Mouse (Mus musculus): ENCODE data around the gene Npr3. TPM values are rescaled to one million over a fixed set of nuclear protein-coding genes. Genes with fewer than 3 reads are reported as not detected.

Npr3 gene
- polyA plus RNA-seq, 1 experiment from 2014 or later: 11.0 TPM

GRCm38 (mm10) chr15:11794632-11795031, 112.5 kb downstream of the Npr3 start:
- 25% methylated on average over 2 of the region's 2 CpGs for WGBS
- no peak for DNase-seq (ENCODE audit: low spot score)
- no peak overlapping the region for H3K27ac ChIP-seq (ENCODE audit: low read depth)

More at GRCm38 (mm10) chr15:11794632-11795031, 112.5 kb downstream of the Npr3 start:
- Histone ChIP-seq H3K4me3 (ENCODE audit: low read depth, low read length) (no peak overlapping the region), H3K36me3 (ENCODE audit: control insufficient read depth, insufficient read depth, low read length) (no peaks in the 10 kb centered on the region), H3K9ac (ENCODE audit: low read length) (no peak overlapping the region), H3K4me2 (ENCODE audit: low read length) (no peak overlapping the region), H3K4me1 (replicated peaks; ENCODE audit: control insufficient read depth, insufficient read depth, low read length) (no peaks in the 10 kb centered on the region), H3K27me3 (replicated peaks; ENCODE audit: control insufficient read depth, insufficient read depth, low read length) (no peaks in the 10 kb centered on the region), H3K9me3 (ENCODE audit: control insufficient read depth, low read length) (no peaks in the 10 kb centered on the region)
- no peak for ATAC-seq (replicated peaks; ENCODE audit: low FRiP score, low TSS enrichment, low read depth)

Other genes with a start within 250 kb of the Npr3 start
- gene Sub1, start 89.7 kb upstream of the Npr3 start, polyA plus RNA-seq (2014; fragmentation: Nextera tagmentation; extraction: Ambion mirVana): 716 and 762 TPM in 2 replicates
- gene Zfr, start 210.5 kb upstream of the Npr3 start, polyA plus RNA-seq (2014; fragmentation: Nextera tagmentation; extraction: Ambion mirVana): 144 and 157 TPM in 2 replicates